Mouse (Mus musculus) left cerebral cortex, postnatal 10 days (tissue): ENCODE data around the gene Ciz1. TPM values are rescaled to one million over a fixed set of nuclear protein-coding genes. Genes with fewer than 3 reads are reported as not detected.

ENCODE experiments used
- DNase-seq, 2 experiments: peaks; one replicate each; pipeline ENCODE4 v3.0.0; 2021 to 2022; ENCODE audit warnings: low spot score in 2 of 2, mixed read lengths in 1 of 2; ENCODE audit errors: extremely low spot score in 1 of 2
- intact Hi-C: fragments of 180-260 bp; cut with DNase I; formaldehyde crosslinking; loops from one replicate; pipeline ENCODE4 v1.15.1; 2025
- total RNA-seq, 2 experiments: library from RNA; stranded (reverse); gene quantifications; 2 replicates each; pipeline ENCODE4 v1.2.3; 2021

Ciz1 gene
- total RNA-seq, 2 experiments from 2014 or later = 65.2 to 75.1 TPM

GRCm38 (mm10) chr2:32362817-32363340 lies 10.8 kb downstream of the Ciz1 start:
- intact Hi-C loops = no loop called here
- DNase-seq = peak; percentile 79 to 93

GRCm38 (mm10) chr2:32363376-32364106 lies 11.4 kb downstream of the Ciz1 start:
- DNase-seq = peak in 1 of 2 experiments; percentile 60
- intact Hi-C loops = no loop called here

DNA sequence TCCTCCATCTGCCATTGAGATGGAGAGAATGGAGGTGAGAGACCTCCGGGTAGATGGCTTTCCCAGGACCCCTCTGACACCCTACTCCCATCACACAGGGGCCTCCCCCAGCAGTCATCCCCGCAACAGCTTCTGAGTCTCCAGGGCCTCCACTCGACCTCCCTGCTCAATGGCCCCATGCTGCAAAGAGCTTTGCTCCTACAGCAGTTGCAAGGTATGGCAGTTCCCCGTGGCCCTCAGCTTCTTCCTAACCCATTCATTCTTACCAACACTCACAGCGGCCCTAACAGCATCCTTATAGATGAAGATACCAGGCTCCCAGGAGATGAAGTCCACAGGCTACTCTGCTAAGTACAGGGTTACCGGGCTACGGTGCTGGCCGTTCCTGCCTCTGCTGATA lies 12.0 kb downstream of the Ciz1 start:
- DNase-seq = no peak
- intact Hi-C loops = no loop called here

DNA sequence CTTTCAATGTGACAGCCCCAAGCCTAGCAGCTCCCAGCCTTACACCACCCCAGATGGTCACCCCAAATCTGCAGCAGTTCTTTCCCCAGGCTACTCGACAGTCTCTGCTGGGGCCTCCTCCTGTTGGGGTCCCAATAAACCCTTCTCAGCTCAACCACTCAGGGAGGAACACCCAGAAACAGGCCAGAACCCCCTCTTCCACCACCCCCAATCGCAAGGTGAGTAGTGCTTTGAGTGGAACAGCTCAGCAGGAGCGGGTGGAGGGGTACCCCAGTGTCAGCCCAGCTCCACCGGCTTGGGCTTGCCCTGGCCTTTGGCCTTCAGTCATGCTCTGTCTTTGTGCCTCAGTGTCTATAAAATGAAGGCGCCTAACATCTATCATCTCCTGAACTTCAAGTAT lies 15.2 kb downstream of the Ciz1 start:
- intact Hi-C loops = no loop called here
- DNase-seq = no peak

- no peak for DNase-seq
- intact Hi-C loops = no loop called here
Measured at GRCm38 (mm10) chr2:32374191-32374590, 22.1 kb downstream of the Ciz1 start.

DNA sequence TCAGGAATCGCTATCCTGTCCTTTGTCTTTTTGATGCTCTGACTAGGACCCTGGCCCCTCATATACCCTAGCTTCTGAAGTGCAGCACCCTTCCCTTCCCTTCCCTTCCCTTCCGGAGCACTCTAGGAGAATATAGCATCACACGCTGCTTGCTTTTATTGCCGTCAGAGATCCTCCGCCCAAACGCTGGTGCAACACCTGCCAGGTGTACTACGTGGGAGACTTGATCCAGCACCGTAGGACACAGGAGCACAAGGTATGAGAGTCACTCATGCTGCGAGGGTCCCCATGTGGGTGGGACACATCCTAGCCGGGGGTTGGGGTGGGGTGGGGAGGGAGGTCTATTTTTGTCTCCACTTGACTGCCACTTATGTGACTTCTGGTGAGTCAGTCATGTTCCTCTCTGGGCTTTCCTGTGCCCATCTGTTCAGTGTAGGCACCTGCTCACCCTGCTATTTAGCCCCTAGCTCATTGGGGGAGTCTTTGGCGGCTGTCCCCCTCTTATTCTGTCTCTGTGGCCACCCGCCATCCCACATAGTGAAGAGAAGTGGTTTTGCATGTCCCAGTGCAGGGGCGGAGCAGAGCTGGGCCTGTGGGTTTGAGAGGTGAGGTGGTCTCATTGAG lies 23.3 kb downstream of the Ciz1 start:
- intact Hi-C loops = no loop called here
- no peak for DNase-seq

DNA sequence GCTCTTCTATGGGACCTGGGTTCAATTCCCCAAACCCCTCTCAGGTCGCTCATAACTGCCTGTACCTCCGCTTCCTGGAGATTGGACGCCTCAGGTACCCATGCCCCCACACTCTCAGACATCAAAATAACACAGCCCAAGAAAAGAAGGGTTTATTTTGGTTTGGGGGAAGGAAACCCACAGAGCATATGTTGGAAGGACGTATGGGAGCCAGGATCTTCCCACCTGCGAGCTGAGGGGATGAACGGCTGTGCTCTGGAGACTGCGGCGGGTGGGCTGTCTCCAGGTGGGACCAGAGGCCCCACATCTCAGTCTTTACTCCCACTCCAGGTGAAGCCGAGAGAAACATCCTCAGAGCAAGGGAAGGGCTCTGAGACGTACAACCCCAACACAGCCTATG lies 24.8 kb downstream of the Ciz1 start:
- no peak for DNase-seq
- intact Hi-C loops = no loop called here

GRCm38 (mm10) chr2:32380001-32380500 lies 27.9 kb downstream of the Ciz1 start:
- intact Hi-C loops = no loop called here

DNA sequence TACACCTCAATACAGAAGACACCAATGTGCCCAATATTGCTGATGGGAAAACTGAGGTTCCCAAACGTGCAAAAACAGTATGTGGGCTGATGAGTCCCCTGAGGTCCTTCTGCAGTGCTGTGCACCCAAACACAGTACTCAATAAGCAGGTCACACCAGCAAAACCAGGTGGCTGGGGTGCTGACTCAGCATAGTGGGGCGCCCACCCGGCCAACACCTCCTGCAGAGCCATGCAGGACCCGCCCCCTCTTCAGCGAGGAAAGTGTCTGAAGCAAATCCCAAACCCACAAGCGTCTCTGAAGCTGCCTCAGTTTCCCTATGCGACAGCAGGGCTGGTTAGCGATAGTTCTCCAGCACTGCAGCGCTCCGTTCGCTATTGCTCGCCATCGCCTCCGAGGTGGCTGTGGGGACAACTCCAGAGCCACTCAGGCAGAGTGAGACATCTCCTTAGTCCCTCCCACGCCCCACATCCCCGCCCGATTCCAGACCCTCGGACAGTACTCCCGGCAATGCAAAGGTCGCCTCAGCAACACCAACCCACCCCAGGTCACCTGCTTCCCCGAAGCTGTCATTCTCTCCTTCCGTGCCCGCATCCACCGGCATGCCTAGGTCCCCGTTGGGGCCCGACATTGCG lies 29.1 kb downstream of the Ciz1 start:
- peak; percentile 36 to 67 for DNase-seq
- intact Hi-C loops = no loop called here

More at GRCm38 (mm10) chr2:32380001-32380500, 27.9 kb downstream of the Ciz1 start:
- no peak for DNase-seq

DNA sequence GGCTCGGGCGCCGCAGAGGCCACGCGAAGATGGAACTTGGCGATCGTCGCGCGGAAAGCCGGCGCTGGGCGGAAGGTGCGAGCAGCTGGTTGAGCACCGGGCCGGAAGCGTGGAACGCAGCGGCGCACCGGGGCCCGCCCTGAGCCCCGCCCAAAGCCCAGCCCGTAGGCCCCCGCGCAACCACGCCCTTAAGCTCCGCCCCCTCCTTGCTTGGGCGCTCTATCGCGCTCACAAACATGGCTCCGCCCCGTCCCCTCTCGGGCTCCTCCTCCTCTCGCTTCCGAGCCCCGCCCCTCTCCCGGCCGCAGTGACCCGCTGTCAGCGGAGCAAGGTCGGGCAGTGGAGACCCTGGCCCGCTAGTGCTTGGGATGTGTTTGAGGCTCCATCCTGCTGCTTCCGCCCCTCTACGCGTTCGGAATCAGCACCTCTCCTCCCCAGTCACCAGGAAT lies 29.7 kb downstream of the Ciz1 start, which contains the start of gene 1110008P14Rik:
TSS of gene 1110008P14Rik (minus strand) at position 164 of the 449 bp plus-strand sequence.
- intact Hi-C loops = no loop called here
- peak; percentile 84 to 96 for DNase-seq

DNA sequence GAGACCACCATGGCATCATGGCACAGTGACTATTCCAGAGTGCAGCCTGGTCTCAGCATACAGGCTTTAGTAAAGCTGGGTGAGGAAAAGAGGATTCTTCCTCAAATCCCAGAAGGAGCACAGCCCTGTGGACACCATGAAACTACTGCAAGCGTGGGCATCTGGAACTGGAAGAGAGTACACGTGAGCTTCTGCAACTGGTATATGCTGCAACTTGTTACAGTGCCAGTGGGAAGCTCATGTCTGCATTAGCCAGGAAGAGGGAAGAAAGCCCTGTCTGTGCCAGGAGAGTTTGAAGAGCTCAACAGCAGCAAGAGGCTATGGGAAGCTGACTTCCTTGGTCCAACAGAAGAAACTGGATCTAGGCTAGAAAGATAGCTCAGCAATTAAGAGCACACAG lies 30.6 kb downstream of the Ciz1 start:
- intact Hi-C loops = no loop called here
- DNase-seq = no peak

DNA sequence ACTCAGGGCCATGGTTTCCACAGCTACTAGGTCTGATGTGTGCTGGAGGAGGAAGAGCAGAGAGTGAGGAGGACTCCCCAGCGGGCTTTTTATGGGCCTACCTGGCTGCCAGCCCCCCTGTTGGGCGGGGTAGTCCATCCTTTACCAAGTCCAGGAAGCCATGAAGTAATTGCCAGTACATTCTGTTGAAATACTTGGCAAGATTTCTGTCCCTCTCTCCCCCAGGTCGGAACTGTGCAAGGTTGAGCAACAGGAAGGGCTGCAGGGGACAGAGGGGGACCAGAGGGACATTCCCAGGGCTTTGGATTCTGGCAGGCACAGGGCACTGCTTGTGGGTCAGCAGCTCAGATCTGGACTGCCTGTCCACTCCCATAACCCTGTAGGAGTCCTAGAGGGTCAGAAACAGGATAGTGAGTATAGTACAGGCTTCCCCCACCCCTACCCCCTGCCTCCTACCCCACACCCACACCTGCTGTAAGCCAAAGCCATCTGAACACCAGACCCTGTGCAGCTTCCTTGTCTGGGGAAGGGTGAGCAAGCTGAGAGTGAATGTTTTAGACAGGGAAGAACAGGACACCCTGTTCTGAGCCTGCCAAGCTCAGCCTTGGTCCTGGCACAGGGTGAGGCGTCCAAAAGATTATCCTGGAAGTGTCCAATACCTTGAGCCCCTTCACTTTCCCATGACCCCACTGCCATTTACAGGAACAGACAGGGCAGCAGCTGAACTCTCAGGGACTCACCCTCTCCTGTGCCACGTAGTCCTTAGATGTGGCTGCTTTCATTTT lies 35.8 kb downstream of the Ciz1 start, which contains the start of gene Lcn2:
TSS of gene Lcn2 (minus strand) at position 547 of the 785 bp plus-strand sequence.
- intact Hi-C loops = no loop called here

GRCm38 (mm10) chr2:32389157-32389556 lies 37.0 kb downstream of the Ciz1 start:
- no peak for DNase-seq
- intact Hi-C loops = no loop called here

More for the DNA sequence above, 35.8 kb downstream of the Ciz1 start, which contains the start of gene Lcn2:
- no peak for DNase-seq

- DNase-seq = no peak
- intact Hi-C loops = no loop called here
Measured at GRCm38 (mm10) chr2:32390871-32391270, 38.7 kb downstream of the Ciz1 start.

- DNase-seq = no peak
- intact Hi-C loops = no loop called here
Measured at GRCm38 (mm10) chr2:32392063-32392462, 39.9 kb downstream of the Ciz1 start.

GRCm38 (mm10) chr2:32394973-32395372 lies 42.8 kb downstream of the Ciz1 start:
- intact Hi-C loops = loop anchor here (5.0 kb wide), 1 partner anchor 172 kb away; no protein-coding TSS in a partner anchor
- DNase-seq = peak in 1 of 2 experiments; percentile 33

DNA sequence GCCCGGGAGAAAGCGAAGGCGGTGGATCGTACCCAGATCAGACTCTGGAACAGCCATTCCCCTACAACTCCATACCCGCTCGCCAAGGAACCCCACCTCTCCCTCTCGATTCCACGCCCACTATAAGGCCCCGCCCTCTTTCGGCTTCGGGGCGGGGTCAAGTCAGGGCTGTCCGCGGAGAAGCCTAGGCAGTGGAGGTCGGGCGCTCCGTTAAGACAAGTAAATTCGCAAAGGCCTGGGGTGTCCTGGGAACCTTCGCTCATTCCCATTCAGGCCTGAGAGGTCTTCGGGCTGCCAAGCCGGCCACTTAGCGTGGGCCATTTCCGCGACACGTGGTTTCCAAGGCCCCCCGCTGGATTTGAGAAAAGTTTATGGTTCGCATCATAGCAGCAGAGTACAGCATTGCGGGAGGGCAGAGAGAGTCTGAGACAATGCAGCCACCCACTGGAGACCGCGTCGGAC lies 43.4 kb downstream of the Ciz1 start, which contains the start of gene Ptges2:
TSS of gene Ptges2 (plus strand) at position 413 of the 462 bp plus-strand sequence.
- peak; percentile 84 to 90 for DNase-seq
- intact Hi-C loops = loop anchor here (5.0 kb wide), 1 partner anchor 172 kb away; no protein-coding TSS in a partner anchor
